Mouse (Mus musculus): ENCODE measurements around the gene 2010109A12Rik. TPM values are rescaled to one million over a fixed set of nuclear protein-coding genes. Genes with fewer than 3 reads are reported as not detected.

2010109A12Rik gene
- 0.97 and 1.2 TPM in 2 replicates for polyA plus RNA-seq (2011; ENCODE audit: insufficient read depth, insufficient read length, low read depth, missing spikeins)

- no peaks in the 10 kb centered on the region for H3K4me1 ChIP-seq (ENCODE audit: control insufficient read depth, insufficient read depth, low read length)
- H3K9me3 ChIP-seq (replicated peaks; ENCODE audit: control insufficient read depth, insufficient read depth, low read length, poor library complexity, severe bottlenecking), result no peaks in the 10 kb centered on the region
- H3K36me3 ChIP-seq (ENCODE audit: control insufficient read depth, insufficient read depth, low read length, poor library complexity, severe bottlenecking), result peaks cover 8% of the 10 kb centered on the region
- peak within 1 kb of the TSS; percentile 98 for H3K4me3 ChIP-seq (ENCODE audit: low read depth, low read length)
- peak within 1 kb of the TSS; percentile 86; the same call in 1 of the 2 replicates for H3K27ac ChIP-seq (ENCODE audit: insufficient read depth, low read length)
- H3K27me3 ChIP-seq (ENCODE audit: control insufficient read depth, insufficient read depth, low read length, poor library complexity, severe bottlenecking), result no peaks in the 10 kb centered on the region
- peak within 1 kb of the TSS; percentile 98 for H3K9ac ChIP-seq (ENCODE audit: low read depth, poor library complexity, severe bottlenecking)
- TF ChIP-seq POLR2A (IDR thresholded peaks at IDR 0.05; ENCODE audit: insufficient read depth, low read length) (peak; percentile 60), EP300 (IDR thresholded peaks at IDR 0.05; ENCODE audit: insufficient read depth, low read depth, low read length) (peak; percentile 66; the same call in 1 of the 2 replicates), CTCF (IDR thresholded peaks at IDR 0.05; ENCODE audit: low read depth, low read length) (no peak)
These were observed at the start of gene 2010109A12Rik, which contains the start of gene Ccni for GRCm38 (mm10) chr5:93206109-93207005. 2010109A12Rik (plus strand) TSS chr5:93206518. Ccni (minus strand) TSS chr5:93206495.

- Histone ChIP-seq H3K36me3 (ENCODE audit: control insufficient read depth, insufficient read depth, low read length, poor library complexity, severe bottlenecking) (peaks cover 43% of the 10 kb centered on the region), H3K4me3 (ENCODE audit: low read depth, low read length) (no peak overlapping the region), H3K9ac (ENCODE audit: low read depth, poor library complexity, severe bottlenecking) (no peak overlapping the region), H3K9me3 (replicated peaks; ENCODE audit: control insufficient read depth, insufficient read depth, low read length, poor library complexity, severe bottlenecking) (no peaks in the 10 kb centered on the region), H3K27ac (ENCODE audit: insufficient read depth, low read length) (no peak overlapping the region), H3K27me3 (ENCODE audit: control insufficient read depth, insufficient read depth, low read length, poor library complexity, severe bottlenecking) (no peaks in the 10 kb centered on the region), H3K4me1 (ENCODE audit: control insufficient read depth, insufficient read depth, low read length) (no peaks in the 10 kb centered on the region)
- no peak for TF ChIP-seq EP300 (IDR thresholded peaks at IDR 0.05; ENCODE audit: insufficient read depth, low read depth, low read length)
- TF ChIP-seq CTCF (IDR thresholded peaks at IDR 0.05; ENCODE audit: low read depth, low read length), result peak; percentile 28
- no peak for TF ChIP-seq POLR2A (IDR thresholded peaks at IDR 0.05; ENCODE audit: insufficient read depth, low read length)
These were observed 42.8 kb upstream of the 2010109A12Rik start for GRCm38 (mm10) chr5:93163541-93163940.

GRCm38 (mm10) chr5:93167919-93168516 lies 38.3 kb upstream of the 2010109A12Rik start:
- Histone ChIP-seq H3K4me3 (ENCODE audit: low read depth, low read length) (no peak overlapping the region), H3K27ac (ENCODE audit: insufficient read depth, low read length) (no peak overlapping the region), H3K9me3 (replicated peaks; ENCODE audit: control insufficient read depth, insufficient read depth, low read length, poor library complexity, severe bottlenecking) (no peaks in the 10 kb centered on the region), H3K4me1 (ENCODE audit: control insufficient read depth, insufficient read depth, low read length) (no peaks in the 10 kb centered on the region), H3K36me3 (ENCODE audit: control insufficient read depth, insufficient read depth, low read length, poor library complexity, severe bottlenecking) (peaks cover 52% of the 10 kb centered on the region), H3K27me3 (ENCODE audit: control insufficient read depth, insufficient read depth, low read length, poor library complexity, severe bottlenecking) (no peaks in the 10 kb centered on the region), H3K9ac (ENCODE audit: low read depth, poor library complexity, severe bottlenecking) (no peak overlapping the region)
- TF ChIP-seq POLR2A (IDR thresholded peaks at IDR 0.05; ENCODE audit: insufficient read depth, low read length), result no peak
- TF ChIP-seq CTCF (IDR thresholded peaks at IDR 0.05; ENCODE audit: low read depth, low read length), result no peak
- no peak for TF ChIP-seq EP300 (IDR thresholded peaks at IDR 0.05; ENCODE audit: insufficient read depth, low read depth, low read length)

GRCm38 (mm10) chr5:93168654-93169053 lies 37.7 kb upstream of the 2010109A12Rik start:
- Histone ChIP-seq H3K4me3 (ENCODE audit: low read depth, low read length) (no peak overlapping the region), H3K9me3 (replicated peaks; ENCODE audit: control insufficient read depth, insufficient read depth, low read length, poor library complexity, severe bottlenecking) (no peaks in the 10 kb centered on the region), H3K36me3 (ENCODE audit: control insufficient read depth, insufficient read depth, low read length, poor library complexity, severe bottlenecking) (peaks cover 55% of the 10 kb centered on the region), H3K9ac (ENCODE audit: low read depth, poor library complexity, severe bottlenecking) (no peak overlapping the region), H3K27me3 (ENCODE audit: control insufficient read depth, insufficient read depth, low read length, poor library complexity, severe bottlenecking) (no peaks in the 10 kb centered on the region), H3K4me1 (ENCODE audit: control insufficient read depth, insufficient read depth, low read length) (no peaks in the 10 kb centered on the region), H3K27ac (ENCODE audit: insufficient read depth, low read length) (no peak overlapping the region)
- TF ChIP-seq CTCF (IDR thresholded peaks at IDR 0.05; ENCODE audit: low read depth, low read length) (no peak), POLR2A (IDR thresholded peaks at IDR 0.05; ENCODE audit: insufficient read depth, low read length) (no peak), EP300 (IDR thresholded peaks at IDR 0.05; ENCODE audit: insufficient read depth, low read depth, low read length) (no peak)

- Histone ChIP-seq H3K36me3 (ENCODE audit: control insufficient read depth, insufficient read depth, low read length, poor library complexity, severe bottlenecking) (peaks cover 38% of the 10 kb centered on the region), H3K4me3 (ENCODE audit: low read depth, low read length) (no peak overlapping the region), H3K27me3 (ENCODE audit: control insufficient read depth, insufficient read depth, low read length, poor library complexity, severe bottlenecking) (no peaks in the 10 kb centered on the region), H3K9ac (ENCODE audit: low read depth, poor library complexity, severe bottlenecking) (no peak overlapping the region), H3K9me3 (replicated peaks; ENCODE audit: control insufficient read depth, insufficient read depth, low read length, poor library complexity, severe bottlenecking) (no peaks in the 10 kb centered on the region), H3K27ac (ENCODE audit: insufficient read depth, low read length) (no peak overlapping the region), H3K4me1 (ENCODE audit: control insufficient read depth, insufficient read depth, low read length) (no peaks in the 10 kb centered on the region)
- TF ChIP-seq EP300 (IDR thresholded peaks at IDR 0.05; ENCODE audit: insufficient read depth, low read depth, low read length) (no peak), POLR2A (IDR thresholded peaks at IDR 0.05; ENCODE audit: insufficient read depth, low read length) (no peak), CTCF (IDR thresholded peaks at IDR 0.05; ENCODE audit: low read depth, low read length) (no peak)
These were observed 34.9 kb upstream of the 2010109A12Rik start for GRCm38 (mm10) chr5:93171420-93171819.
